Mouse (Mus musculus): ENCODE measurements around the gene Ecm2.

GRCm38 (mm10) chr13:49507176-49507575, 2.6 kb downstream of the Ecm2 start:
- no peak for TF ChIP-seq CTCF (IDR thresholded peaks at IDR 0.05; ENCODE audit: borderline replicate concordance, insufficient read depth, low read length)
- TF ChIP-seq POLR2A (IDR thresholded peaks at IDR 0.05; ENCODE audit: low read depth, low read length), result no peak

All from embryonic fibroblast, embryonic 13.5 days (primary cell).